Mouse (Mus musculus) forelimb bud, embryonic 11.5 days (tissue): ENCODE data around the gene Tnnc2.
"Not testable (repeated sequence)": the region's sequence is repeated elsewhere in the genome, so short reads cannot be mapped to it uniquely, and the experiment has no call there.

Experiments used
- DNase-seq: peaks from one replicate; pipeline ENCODE4 v3.0.0-alpha.2; 2012; ENCODE audit warnings: low read depth, low spot score

Gene Tnnc2

DNA sequence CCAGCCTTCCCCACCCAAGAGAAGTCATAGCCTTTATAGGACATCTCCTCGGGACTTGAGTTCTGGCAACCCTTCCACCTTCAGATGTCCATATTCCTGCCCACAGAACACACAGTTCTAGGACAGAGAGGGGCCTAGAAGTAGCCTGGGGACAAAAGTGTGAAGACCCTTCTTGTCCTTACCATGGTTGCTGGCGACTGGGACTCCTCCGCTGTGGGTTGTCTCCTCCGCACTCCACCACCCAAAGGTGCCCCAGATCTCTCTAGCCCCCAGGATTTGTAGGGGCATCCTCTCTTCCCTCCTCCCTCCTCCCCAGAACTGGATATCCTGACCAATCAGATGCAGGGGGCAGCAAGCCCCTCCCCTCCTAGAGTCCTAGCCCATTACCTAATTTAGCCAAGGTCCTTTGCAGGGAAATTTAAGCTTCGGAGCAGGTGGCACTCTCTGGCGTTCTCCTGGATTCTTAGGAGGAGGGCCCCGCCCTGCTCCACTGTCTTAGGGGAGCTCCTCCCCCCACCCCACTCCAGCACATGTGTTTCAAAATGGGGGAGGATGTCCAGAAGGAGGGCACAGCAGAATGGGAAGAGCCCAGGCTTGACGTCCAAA, at the start of gene Tnnc2:
Gene Tnnc2, minus strand, starts transcription at position 487 of the 606 bp plus-strand sequence.
- DNase-seq = no peak

DNA sequence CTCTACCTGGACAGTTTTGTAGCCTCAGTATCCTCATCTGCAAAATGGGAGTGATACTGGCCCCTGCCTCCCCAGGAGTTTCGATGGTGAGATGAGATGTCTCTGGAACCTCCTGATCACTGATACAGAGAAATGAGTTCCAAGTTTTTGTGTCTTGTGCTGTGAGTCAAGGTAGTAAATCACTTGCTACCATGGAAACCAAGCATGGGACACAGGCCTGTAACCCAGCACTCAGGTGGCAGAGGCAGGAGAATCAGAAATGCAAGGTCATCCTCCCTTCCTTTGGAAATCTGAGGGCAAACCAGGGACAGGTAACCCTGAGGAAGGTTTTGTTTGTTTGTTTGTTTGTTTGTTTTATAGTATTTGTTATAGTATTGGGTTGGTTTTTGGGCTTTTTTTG, 49.3 kb upstream of the Tnnc2 start:
- DNase-seq = no peak

GRCm38 (mm10) chr2:164828437-164828836, 48.7 kb upstream of the Tnnc2 start, which contains the start of gene Spata25:
Gene Spata25 (minus strand): TSS chr2:164828537.
- no peak for DNase-seq

DNA sequence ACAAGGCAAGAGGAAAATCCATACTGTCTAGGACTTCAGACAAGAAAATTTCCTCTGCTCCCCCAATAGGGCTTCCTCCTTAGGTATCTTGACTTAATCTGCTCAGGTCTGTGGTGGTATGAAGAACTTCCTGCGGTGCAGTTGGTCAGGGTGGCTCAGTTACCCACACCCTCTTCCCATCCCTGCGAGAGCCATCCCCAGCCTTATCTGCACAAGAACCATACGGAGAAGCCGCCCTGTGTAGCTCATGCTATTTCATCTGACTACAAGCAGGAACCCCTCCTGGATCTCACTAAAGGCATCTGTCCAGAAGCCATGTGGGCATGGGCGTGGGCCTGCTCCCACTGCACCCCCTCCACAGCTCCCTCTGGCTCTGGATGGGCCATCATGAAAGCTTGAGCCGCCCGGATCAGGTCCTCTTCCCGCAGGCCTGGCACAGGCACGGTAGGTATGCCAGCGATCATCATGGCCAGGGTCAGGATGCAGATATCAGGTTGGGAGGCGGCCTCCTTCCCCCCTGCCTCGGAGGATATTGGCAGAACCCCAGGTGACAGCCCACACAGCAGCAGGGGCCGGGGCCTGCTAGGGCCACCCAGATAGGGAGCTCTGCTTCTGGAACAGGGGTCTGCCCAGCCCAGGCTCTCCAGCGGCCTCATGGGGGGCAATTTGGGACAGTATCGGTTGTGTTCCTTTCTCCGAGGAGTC, 47.5 kb upstream of the Tnnc2 start:
- no peak for DNase-seq

- DNase-seq = no peak
These were observed 45.8 kb upstream of the Tnnc2 start for GRCm38 (mm10) chr2:164825521-164825920.

GRCm38 (mm10) chr2:164823969-164824368, 44.2 kb upstream of the Tnnc2 start:
- no peak for DNase-seq

DNA sequence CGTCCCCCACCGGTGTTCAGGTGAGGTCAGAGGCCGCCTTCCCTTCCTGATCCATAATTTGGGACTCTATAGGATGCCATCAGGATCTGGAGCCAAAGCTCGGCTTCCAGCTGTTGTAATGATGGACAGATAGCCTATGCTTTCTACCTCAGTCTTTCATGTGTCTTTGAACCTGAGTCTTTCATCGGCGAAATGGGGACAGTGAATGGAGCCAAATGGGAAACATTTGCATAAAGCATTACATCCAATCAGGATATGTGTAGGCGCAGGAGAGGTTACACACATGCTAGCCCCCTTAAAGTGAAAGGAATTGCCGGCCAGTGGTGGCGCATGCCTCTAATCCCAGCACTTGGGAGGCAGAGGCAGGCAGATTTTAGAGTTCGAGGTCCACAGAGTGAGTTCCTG, 43.4 kb upstream of the Tnnc2 start:
- peak; percentile 49 for DNase-seq

GRCm38 (mm10) chr2:164822636-164823165, 42.9 kb upstream of the Tnnc2 start, which contains the start of gene Zswim1:
Gene Zswim1 (plus strand): TSS chr2:164822686.
- DNase-seq = peak; percentile 98

DNA sequence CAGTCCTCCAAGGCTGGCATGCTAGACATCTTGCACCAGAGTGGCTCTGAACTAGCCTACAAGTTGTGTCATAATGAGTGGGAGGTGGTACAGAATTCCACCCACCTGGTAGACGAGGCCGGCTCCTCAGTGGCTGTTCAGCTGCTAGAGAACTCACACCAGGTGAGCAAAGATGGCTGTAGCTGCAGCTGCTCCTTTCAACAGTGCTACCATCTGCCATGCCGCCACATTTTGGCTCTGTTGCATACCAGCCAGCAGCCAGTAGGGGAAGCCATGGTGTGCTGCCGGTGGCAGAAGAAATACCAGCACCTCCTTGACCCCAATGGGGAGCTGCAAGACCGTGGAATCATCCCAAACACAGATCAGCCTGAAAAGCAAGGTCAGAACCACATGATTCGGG, 41.3 kb upstream of the Tnnc2 start:
- no peak for DNase-seq

GRCm38 (mm10) chr2:164817703-164818102, 37.9 kb upstream of the Tnnc2 start:
- DNase-seq = no peak

DNA sequence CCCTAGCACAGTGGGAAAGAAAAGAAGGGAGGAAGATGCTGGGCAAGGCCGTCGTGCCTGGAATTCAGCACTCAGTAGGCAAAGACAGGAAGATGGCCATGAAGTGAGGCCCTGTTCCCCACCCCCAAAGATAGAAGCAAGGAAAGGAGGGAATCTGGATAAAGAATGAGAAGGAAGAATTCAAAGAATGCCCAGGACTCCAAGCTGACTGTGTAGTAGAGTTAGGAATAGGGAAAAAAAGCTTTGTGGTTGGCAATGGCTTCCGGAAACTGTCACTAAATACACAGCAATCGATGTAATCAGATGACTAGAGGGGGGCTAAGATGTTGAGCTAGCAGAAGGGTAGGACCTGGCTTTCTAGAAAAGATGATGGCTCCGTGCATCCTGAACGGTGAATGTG, 37.4 kb upstream of the Tnnc2 start:
- DNase-seq = no peak

- no peak for DNase-seq
These were observed 36.1 kb upstream of the Tnnc2 start for GRCm38 (mm10) chr2:164815821-164816220.

GRCm38 (mm10) chr2:164815348-164815747, 35.6 kb upstream of the Tnnc2 start:
- DNase-seq = no peak

DNA sequence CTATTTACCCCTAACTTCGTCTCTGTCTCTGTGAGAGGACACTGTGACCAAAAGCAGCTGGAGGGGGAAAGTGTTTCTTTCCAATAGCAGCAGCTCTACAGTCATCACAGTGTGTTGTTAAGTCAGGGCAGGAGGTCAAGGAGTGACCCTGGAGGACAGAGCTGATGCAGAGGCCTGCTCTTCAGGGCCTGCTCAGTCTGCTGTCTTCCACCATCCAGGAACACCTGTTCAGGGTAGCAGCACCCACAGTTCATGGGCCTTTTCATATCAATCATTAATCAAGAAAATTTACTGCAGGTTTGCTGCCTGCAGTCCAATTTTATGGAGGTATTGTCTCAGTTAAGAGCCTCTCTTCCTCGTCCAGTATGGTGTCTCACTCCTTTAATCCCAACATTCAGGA, 33.8 kb upstream of the Tnnc2 start:
- no peak for DNase-seq

DNA sequence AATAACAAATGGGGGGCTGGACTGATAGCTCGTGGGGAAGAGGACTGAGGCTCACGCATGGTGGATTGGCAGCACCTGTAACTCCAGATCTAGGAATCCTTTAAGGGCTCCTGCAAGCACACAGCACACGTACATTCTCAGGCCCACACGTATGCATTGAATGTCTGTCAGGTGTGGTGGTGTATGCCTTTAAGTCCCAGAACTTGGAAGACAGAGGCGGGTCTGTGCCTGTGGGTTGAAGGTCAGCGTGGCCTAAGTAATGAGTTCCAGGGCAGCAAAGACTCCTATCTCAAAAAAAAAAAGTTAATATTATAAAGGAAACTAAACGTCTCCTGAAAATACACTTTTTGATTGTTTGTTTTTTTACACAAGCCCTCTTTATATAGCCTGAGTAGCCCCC, 26.8 kb upstream of the Tnnc2 start:
- no peak for DNase-seq

DNA sequence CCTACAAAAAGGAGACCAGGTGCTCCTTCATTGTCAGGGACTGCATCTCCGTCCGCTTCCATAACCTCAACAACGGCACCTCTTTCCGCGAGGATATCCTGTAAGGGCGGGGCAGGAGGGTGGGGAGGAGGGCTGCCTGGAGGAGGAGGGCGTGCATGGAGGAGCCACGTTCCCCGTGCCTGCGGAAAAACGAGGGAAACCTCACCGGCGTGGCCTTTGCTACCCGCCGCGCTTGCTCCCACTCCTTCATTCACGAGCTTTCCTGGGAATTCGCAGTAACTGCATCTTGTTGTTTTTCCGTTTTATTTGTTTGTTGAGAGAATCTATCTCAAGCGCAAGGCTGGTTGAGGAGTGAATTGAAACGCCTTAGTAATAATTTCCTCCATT, 25.6 kb upstream of the Tnnc2 start:
- DNase-seq = no peak

DNA sequence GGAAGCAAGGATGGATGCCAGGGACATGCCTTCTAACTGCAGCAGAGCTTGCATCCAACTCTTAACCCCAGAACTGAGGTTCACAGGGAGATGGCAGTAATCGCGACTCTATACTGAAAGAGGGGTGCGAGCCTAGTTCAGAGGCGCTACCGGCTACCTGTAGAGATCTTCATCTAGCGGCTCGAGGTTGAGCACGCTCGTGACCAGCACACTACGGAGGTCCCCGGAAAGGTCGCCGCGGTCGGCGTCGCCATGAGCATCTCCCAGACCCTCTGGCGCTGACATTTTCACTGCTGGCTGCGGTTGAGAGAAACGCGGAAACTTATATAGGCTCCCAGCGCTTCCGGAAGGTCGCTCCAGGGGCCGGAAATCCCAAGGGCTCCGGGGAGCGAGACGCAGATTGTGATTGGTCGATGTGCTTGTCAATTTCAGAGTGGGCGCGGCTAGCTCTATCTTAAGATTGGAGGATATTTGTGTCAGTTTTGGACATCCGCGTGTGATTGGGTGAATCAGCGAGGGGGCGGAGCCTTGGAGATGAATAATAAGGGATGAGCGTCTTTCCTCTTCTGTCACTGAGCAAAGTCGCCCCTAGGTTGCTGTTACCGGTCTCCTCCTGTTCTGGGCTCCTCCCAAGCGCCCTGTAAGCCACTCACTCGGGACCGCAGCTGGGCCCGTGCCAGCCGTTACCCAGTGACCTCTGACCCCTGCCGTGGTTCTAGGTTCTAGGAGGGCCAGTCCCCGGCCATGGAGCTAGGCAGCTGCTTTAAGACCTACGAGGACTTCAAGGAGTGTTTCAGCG, 25.0 kb upstream of the Tnnc2 start, which contains the start of the genes Acot8 and Zswim3:
Gene Acot8, minus strand, starts transcription at position 350 of the 799 bp plus-strand sequence.
Gene Zswim3, plus strand, starts transcription at position 566 of the 799 bp plus-strand sequence.
- DNase-seq = peak; percentile 99

DNA sequence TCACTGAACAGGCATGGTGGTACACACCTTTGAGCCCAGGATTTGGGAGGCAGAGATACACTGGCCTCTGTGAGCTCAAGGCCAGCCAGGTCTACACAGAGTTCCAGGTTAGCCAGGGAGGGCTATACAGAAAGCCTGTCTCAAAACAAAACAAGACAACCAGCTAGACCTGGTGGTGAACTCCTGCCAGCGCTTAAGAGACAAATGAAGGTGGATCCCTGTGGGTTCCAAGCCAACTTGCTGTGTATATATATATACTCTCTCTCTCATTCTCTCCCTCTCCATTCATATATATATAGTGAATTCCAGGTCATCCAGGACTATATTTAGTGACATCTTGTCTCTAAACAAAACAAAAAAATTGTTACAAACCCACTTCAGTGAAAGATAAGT, 24.1 kb upstream of the Tnnc2 start:
- DNase-seq = no peak

GRCm38 (mm10) chr2:164803201-164803920, 23.6 kb upstream of the Tnnc2 start:
- DNase-seq = no peak

DNA sequence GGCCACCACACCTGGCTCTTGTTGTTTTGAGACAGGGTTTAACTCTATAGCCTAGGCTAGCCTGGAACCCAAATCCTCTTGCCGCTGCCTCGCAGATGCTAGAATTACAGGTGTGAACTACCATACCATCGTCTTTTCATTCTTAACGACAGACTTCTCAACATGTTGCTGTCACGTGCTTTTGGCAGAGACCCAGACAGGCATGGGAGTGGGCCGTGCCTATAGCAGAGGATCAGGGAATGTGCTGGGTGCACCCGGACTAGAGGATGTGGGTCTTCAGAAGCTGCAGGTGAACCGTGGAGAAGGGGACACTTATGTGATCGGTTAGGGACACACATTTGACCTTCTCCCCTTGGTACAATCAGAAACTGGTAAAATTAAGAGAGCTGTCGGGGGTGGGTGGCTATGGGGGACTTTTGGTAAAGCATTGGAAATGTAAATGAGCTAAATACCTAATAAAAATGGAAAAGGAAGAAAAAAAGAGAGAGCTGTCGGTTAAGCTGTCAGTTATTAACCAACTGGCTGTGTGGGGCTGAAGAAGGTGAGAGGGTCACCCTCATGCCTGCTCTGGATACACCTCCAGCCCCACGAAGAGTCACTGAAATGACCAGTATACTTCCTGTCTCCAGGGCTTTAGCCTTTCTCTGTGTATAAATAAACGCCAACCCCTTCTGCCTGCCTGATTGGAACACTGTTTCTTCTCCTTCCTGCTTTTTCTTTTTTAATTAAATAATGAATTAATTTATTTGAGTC, 20.7 kb upstream of the Tnnc2 start:
- no peak for DNase-seq

GRCm38 (mm10) chr2:164798554-164798953, 18.8 kb upstream of the Tnnc2 start:
- DNase-seq = not testable (repeated sequence)
